Mouse (Mus musculus) liver, embryonic 14.5 days (tissue): Measurements from ENCODE around the gene Tnfrsf23. TPM values are rescaled to one million over a fixed set of nuclear protein-coding genes. Genes with fewer than 3 reads are reported as not detected.

ENCODE experiments used
- ATAC-seq: fragments of 200-750 bp; cut with Nextera tagmentation; 2 replicates; pipeline ENCODE4 v1.8.0; 2017; ENCODE audit warnings: moderate number of reproducible peaks, mild to moderate bottlenecking, moderate library complexity; ENCODE audit not compliant: insufficient read depth
- DNase-seq, 3 experiments: peaks; one replicate each; pipeline ENCODE4 v3.0.0-alpha.2; 2012 to 2013; ENCODE audit warnings: low read depth in 3 of 3, low spot score in 3 of 3
- H3K27ac ChIP-seq: fragments of 300-500 bp; sonication (generic); 2 replicates; pipeline ENCODE4 v1.5.1; 2014; ENCODE audit warnings: moderate library complexity, mild to moderate bottlenecking, control low read depth, inconsistent platforms
- H3K27me3 ChIP-seq: fragments of 300-500 bp; sonication (generic); 2 replicates; pipeline ENCODE4 v1.6.1; 2014; ENCODE audit warnings: mild to moderate bottlenecking, low read length, moderate library complexity; ENCODE audit not compliant: control insufficient read depth, insufficient read depth
- H3K36me3 ChIP-seq: fragments of 300-500 bp; sonication (generic); replicated peaks from 2 replicates; pipeline ENCODE4 v1.6.1; 2014; ENCODE audit warnings: low read depth; ENCODE audit not compliant: control insufficient read depth, insufficient read depth
- H3K4me1 ChIP-seq, 2 experiments: fragments of 200-500 bp in 1 of 2; fragments of 300-500 bp in 1 of 2; sonication (generic) in 1 of 2; replicated peaks; 2 replicates each; pipeline ENCODE4 v1.6.1; 2012 to 2014; ENCODE audit warnings: antibody characterized with exemption in 1 of 2, inconsistent platforms in 1 of 2, low read length in 1 of 2; ENCODE audit not compliant: control insufficient read depth in 2 of 2, insufficient read depth in 2 of 2
- H3K4me2 ChIP-seq: fragments of 300-500 bp; sonication (generic); 2 replicates; pipeline ENCODE4 v1.6.1; 2014; ENCODE audit warnings: low read depth, mild to moderate bottlenecking, control low read depth, moderate library complexity
- H3K4me3 ChIP-seq, 2 experiments: fragments of 200-500 bp in 1 of 2; fragments of 300-500 bp in 1 of 2; sonication (generic) in 1 of 2; 2 replicates each; pipeline ENCODE4 v1.5.1; 2012 to 2014; ENCODE audit warnings: low read depth in 2 of 2, low read length in 2 of 2, mild to moderate bottlenecking in 2 of 2, control low read depth in 1 of 2, inconsistent platforms in 1 of 2, moderate library complexity in 1 of 2; ENCODE audit not compliant: insufficient read depth in 1 of 2
- H3K9ac ChIP-seq: fragments of 300-500 bp; sonication (generic); replicated peaks from 2 replicates; pipeline ENCODE4 v1.6.1; 2014; ENCODE audit warnings: mild to moderate bottlenecking, control low read depth, moderate library complexity
- H3K9me3 ChIP-seq: fragments of 300-500 bp; sonication (generic); 2 replicates; pipeline ENCODE4 v1.6.1; 2016; ENCODE audit warnings: low read length, mixed read lengths; ENCODE audit not compliant: control insufficient read depth
- CTCF ChIP-seq: IDR thresholded peaks from 2 replicates; pipeline ENCODE4 v1.5.1; 2016; ENCODE audit warnings: antibody characterized with exemption, low read depth, control low read depth
- EP300 ChIP-seq: IDR thresholded peaks from 2 replicates; pipeline ENCODE4 v1.6.1; 2016; ENCODE audit warnings: antibody characterized with exemption, low read depth
- WGBS: fragments of 180-500 bp; shearing (Covaris S2); extraction: QIAGEN DNeasy Blood & Tissue Kit; methylation state at CpG from one replicate; pipeline ENCODE4 v1.1.7; 2014; ENCODE audit not compliant: insufficient replicate concordance; 5-methylcytosine and 5-hydroxymethylcytosine counted together
- polyA plus RNA-seq, 2 experiments: library from polyadenylated mRNA; depleted of rRNA in 1 of 2; stranded (reverse) in 1 of 2; unstranded in 1 of 2; fragments of >200 nt; fragmentation: Nextera tagmentation in 1 of 2; extraction: Ambion mirVana in 1 of 2; gene quantifications; 2 replicates each; pipeline versions ENCODE4 v1.2.1 to v1.2.3; 2012 to 2014

Tnfrsf23 gene
- polyA plus RNA-seq (2012; rRNA removed) (0.22 and 0.23 TPM in 2 replicates), polyA plus RNA-seq (2014; fragmentation: Nextera tagmentation; extraction: Ambion mirVana) (0.35 and 0.44 TPM in 2 replicates)

- ATAC-seq (peak; percentile 63), DNase-seq (peak; percentile 46 to 60 (median 48))
- H3K4me3 ChIP-seq, result peak within 1 kb of the TSS; percentile 37 to 46
- peaks cover 3% of the 10 kb centered on the region for H3K27me3 ChIP-seq
- no peaks in the 10 kb centered on the region for H3K4me1 ChIP-seq
- no peaks in the 10 kb centered on the region for H3K9me3 ChIP-seq
- peak within 1 kb of the TSS; percentile 64 for H3K4me2 ChIP-seq
- 3% methylated on average over 35 of the region's 35 CpGs for WGBS
- no peak within 1 kb of the TSS for H3K27ac ChIP-seq
- no peaks in the 10 kb centered on the region for H3K36me3 ChIP-seq
- TF ChIP-seq CTCF (no peak), EP300 (no peak)
- H3K9ac ChIP-seq, result no peak within 1 kb of the TSS
Observed at GRCm38 (mm10) chr7:143685359-143686067, at the start of gene Tnfrsf23. Tnfrsf23 (minus strand) TSS chr7:143685872.

DNA sequence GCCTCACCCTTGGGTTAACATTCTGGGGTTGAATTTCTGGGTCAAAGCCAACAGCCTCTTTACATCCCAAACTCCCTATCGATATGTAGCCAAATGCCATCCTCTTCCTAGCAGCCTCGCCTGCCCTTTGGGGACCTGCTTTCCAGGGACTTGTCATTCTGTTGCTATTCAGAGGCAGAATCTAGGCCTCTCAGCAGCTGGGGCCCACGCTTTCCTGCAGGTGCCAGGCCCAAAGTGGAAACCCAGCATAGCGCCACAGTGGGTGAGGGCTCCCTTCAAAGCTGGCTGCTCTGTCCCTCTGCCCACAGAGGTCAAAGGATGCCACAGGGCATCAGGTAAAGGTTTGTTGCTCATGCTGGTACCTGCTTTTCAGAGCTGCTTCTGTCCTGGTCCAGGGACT is 48.1 kb upstream of the Tnfrsf23 start:
- TF ChIP-seq CTCF (no peak), EP300 (no peak)
- Histone ChIP-seq H3K4me3 (no peak overlapping the region), H3K9me3 (no peaks in the 10 kb centered on the region), H3K4me1 (no peaks in the 10 kb centered on the region), H3K9ac (no peak overlapping the region), H3K4me2 (no peak overlapping the region), H3K36me3 (no peaks in the 10 kb centered on the region), H3K27ac (no peak overlapping the region), H3K27me3 (no peaks in the 10 kb centered on the region)
- DNase-seq (no peak), ATAC-seq (no peak)
- WGBS, result 62% methylated on average over 4 of the region's 4 CpGs

DNA sequence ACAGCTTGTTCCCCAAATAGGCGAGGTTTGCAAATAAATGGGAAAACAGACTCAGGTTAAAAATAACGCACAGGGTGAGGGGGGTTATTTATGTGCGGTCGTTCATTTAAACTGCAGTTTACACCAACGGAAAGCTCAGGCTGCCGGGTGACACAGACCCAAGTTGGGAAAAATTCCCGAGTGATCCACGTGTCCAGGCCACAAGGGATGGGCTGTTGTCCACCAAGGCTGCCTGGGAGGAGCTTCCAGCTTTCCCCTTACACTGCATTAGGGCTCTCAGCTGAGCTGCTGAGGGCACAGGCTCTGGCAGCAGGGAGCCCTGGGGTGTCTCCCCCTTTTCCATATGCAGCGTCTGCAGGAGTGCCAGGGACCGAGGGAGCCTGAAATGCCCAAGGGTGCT is 44.2 kb upstream of the Tnfrsf23 start:
- no peaks in the 10 kb centered on the region for H3K27me3 ChIP-seq
- TF ChIP-seq CTCF (no peak), EP300 (no peak)
- no peak overlapping the region for H3K27ac ChIP-seq
- no peak overlapping the region for H3K9ac ChIP-seq
- ATAC-seq (no peak), DNase-seq (no peak)
- H3K4me1 ChIP-seq, result no peaks in the 10 kb centered on the region
- H3K4me2 ChIP-seq, result no peak overlapping the region
- H3K36me3 ChIP-seq, result no peaks in the 10 kb centered on the region
- H3K4me3 ChIP-seq, result no peak overlapping the region
- no peaks in the 10 kb centered on the region for H3K9me3 ChIP-seq
- WGBS, result 61% methylated on average over 9 of the region's 10 CpGs

GRCm38 (mm10) chr7:143726396-143726795 is 40.7 kb upstream of the Tnfrsf23 start:
- no peaks in the 10 kb centered on the region for H3K36me3 ChIP-seq
- H3K9me3 ChIP-seq, result no peaks in the 10 kb centered on the region
- no peak overlapping the region for H3K4me2 ChIP-seq
- 71% methylated on average over 4 of the region's 4 CpGs for WGBS
- H3K9ac ChIP-seq, result no peak overlapping the region
- DNase-seq (no peak), ATAC-seq (no peak)
- H3K4me1 ChIP-seq, result no peaks in the 10 kb centered on the region
- H3K27me3 ChIP-seq, result no peaks in the 10 kb centered on the region
- TF ChIP-seq EP300 (no peak), CTCF (no peak)
- no peak overlapping the region for H3K4me3 ChIP-seq
- H3K27ac ChIP-seq, result no peak overlapping the region

DNA sequence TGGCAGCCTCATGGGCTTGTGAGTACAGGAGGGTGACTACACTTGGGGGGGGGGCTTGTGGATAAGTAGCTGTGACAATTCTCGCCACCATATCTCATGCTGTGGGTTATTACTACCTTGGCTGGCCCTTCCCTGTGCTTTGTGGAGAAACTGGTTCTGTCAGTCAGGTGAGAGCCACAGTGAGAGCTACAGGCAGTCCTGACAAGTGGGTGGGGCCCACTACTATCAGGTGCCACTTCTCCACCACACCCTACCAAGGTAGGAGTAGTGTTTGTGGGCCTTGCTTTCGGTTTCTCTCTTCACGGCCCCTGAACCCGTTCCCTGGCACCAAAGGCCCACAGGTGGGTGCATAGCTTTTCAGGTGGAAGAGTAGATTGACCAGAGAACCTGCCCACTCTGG is 38.2 kb upstream of the Tnfrsf23 start:
- H3K4me2 ChIP-seq, result no peak overlapping the region
- ATAC-seq, result no peak
- TF ChIP-seq CTCF (no peak), EP300 (no peak)
- H3K4me3 ChIP-seq, result no peak overlapping the region
- no peak for DNase-seq
- no peaks in the 10 kb centered on the region for H3K36me3 ChIP-seq
- 49% methylated on average over 4 of the region's 4 CpGs for WGBS
- no peaks in the 10 kb centered on the region for H3K9me3 ChIP-seq
- H3K27me3 ChIP-seq, result no peaks in the 10 kb centered on the region
- H3K4me1 ChIP-seq, result no peaks in the 10 kb centered on the region
- no peak overlapping the region for H3K9ac ChIP-seq
- H3K27ac ChIP-seq, result no peak overlapping the region
